In the genomic region with DNA sequence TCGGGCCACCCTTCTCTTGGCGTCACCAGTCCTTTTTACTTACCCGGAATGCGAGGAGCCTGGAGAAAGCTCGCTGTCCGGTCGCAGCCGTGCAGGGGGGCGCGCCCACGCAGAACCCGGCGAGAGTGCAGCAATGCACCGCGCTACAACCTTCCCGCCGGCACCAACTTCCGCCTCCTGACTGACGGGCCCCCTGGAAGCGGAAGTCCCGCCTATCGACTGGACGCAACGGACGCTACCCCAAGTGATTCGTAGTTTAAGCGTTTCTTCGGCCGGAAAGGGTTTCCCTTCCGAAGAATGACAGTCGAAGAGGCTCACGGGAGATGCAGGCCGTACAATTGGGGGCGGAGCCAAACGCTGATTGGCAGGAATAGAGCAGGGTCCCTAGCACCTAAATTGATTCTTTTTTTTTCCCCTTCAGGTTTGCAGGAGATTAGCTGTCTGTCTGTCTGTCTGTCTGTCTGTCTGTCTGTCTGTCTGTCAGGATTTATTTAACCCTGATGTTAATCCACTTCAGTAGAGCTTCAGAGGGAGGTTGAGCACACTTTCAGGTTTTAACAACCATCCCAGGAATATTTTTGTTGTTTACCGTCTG, we compare ENCODE assay signal across 8 mouse cellular contexts. TPM values are rescaled to one million over a fixed set of nuclear protein-coding genes. Genes with fewer than 3 reads are reported as not detected.
A peak's percentile ranks its signal among the peaks of the same experiment; 100 is the strongest.
DNase-seq lines count a peak whose midpoint lies in the region; ATAC-seq lines count a peak whose summit lies in the region.

No protein-coding gene starts in this region.

- ATAC-seq in frontal cortex, adult (ENCODE audit: low TSS enrichment) = peak; percentile 98
- ATAC-seq in hindbrain, embryonic 11.5 days (ENCODE audit: low FRiP score) = peak; percentile 96

- H3K36me3 ChIP-seq in hindbrain, embryonic 11.5 days (ENCODE audit: control insufficient read depth, insufficient read depth, low read length) = no peaks in the 10 kb centered on the region

- H3K4me3 ChIP-seq in hindbrain, embryonic 11.5 days (ENCODE audit: low read depth, low read length) = peak overlapping the region; percentile 95

- H3K9me3 ChIP-seq in hindbrain, embryonic 11.5 days (ENCODE audit: control insufficient read depth, low read length) = no peaks in the 10 kb centered on the region

- H3K9ac ChIP-seq in hindbrain, embryonic 11.5 days (ENCODE audit: low read depth, low read length) = peak overlapping the region; percentile 86

- no peaks in the 10 kb centered on the region for H3K4me1 ChIP-seq in hindbrain, embryonic 11.5 days (replicated peaks; ENCODE audit: control insufficient read depth, insufficient read depth, low read length)

- under 1% methylated on average over 36 of the region's 36 CpGs for WGBS in hindbrain, embryonic 11.5 days

- H3K27ac ChIP-seq in hindbrain, embryonic 11.5 days (ENCODE audit: low read depth, low read length) = peak overlapping the region; percentile 51

- no peaks in the 10 kb centered on the region for H3K27me3 ChIP-seq in hindbrain, embryonic 11.5 days (ENCODE audit: control insufficient read depth, insufficient read depth, low read length)

- peak overlapping the region; percentile 66 for H3K4me2 ChIP-seq in hindbrain, embryonic 11.5 days (replicated peaks; ENCODE audit: low read depth, low read length)

- DNase-seq in MN1 (ENCODE audit: low spot score) = peak; percentile 95
- peak; percentile 97 for DNase-seq in cerebellum, adult 9-10 months
- peak; percentile 98 for DNase-seq in hindbrain, embryonic 11.5 days (ENCODE audit: low spot score)
- DNase-seq in layer of hippocampus, postnatal 10 days (ENCODE audit: low spot score in 2 of 2) = peak; percentile 94 to 95
- peak; percentile 98 for DNase-seq in lung, postnatal 10 days
- DNase-seq in ovary, postnatal 36 days (ENCODE audit: low spot score) = peak; percentile 93
- DNase-seq in thymus, postnatal 25 days = peak; percentile 95

RNA-seq across cellular contexts. Expression of gene Inip, which starts 17.6 kb away (rescaled TPM):
- 94.3 and 105 TPM in 2 replicates for polyA plus RNA-seq in hindbrain, embryonic 11.5 days (2014; fragmentation: Nextera tagmentation; extraction: Ambion mirVana)
- 10 to 100 TPM; 21.7 to 22.2 TPM for total RNA-seq in layer of hippocampus, postnatal 10 days (2021)

RNA-seq across cellular contexts. Expression of gene Snx30, which starts 21.9 kb away (rescaled TPM):
- 13.4 and 19.1 TPM in 2 replicates for polyA plus RNA-seq in hindbrain, embryonic 11.5 days (2014; fragmentation: Nextera tagmentation; extraction: Ambion mirVana)
- total RNA-seq in layer of hippocampus, postnatal 10 days (2021) = 10 to 100 TPM; 55.4 to 59.4 TPM

Comparison
In these comparisons a context has a peak if more than half of its experiments do, and no peak if none do; other contexts are left out.
1. Peak in every context shown above with its lines: DNase-seq, ATAC-seq, H3K4me3 ChIP-seq and H3K27ac ChIP-seq.